Mouse (Mus musculus) bone marrow macrophage, adult 2 months (primary cell): ENCODE measurements around the gene Olfr521. TPM values are rescaled to one million over a fixed set of nuclear protein-coding genes. Genes with fewer than 3 reads are reported as not detected.
"Not testable (repeated sequence)": the region's sequence is repeated elsewhere in the genome, so short reads cannot be mapped to it uniquely, and the experiment has no call there.

Source experiments
- H3K27ac ChIP-seq: 2 replicates; pipeline ENCODE4 v1.5.1; 2012; ENCODE audit warnings: low read depth, low read length; ENCODE audit not compliant: insufficient read depth
- H3K4me1 ChIP-seq: 2 replicates; pipeline ENCODE4 v1.6.1; 2012; ENCODE audit warnings: low read length; ENCODE audit not compliant: control insufficient read depth, insufficient read depth
- H3K4me3 ChIP-seq: 2 replicates; pipeline ENCODE4 v1.5.1; 2012; ENCODE audit warnings: mild to moderate bottlenecking, low read length, moderate library complexity; ENCODE audit not compliant: insufficient read depth
- CTCF ChIP-seq: IDR thresholded peaks from 2 replicates; pipeline ENCODE4 v1.5.1; 2012; ENCODE audit warnings: low read depth, mild to moderate bottlenecking, low read length, moderate library complexity
- POLR2A ChIP-seq: IDR thresholded peaks from 2 replicates; pipeline ENCODE4 v1.6.1; 2012; ENCODE audit warnings: mild to moderate bottlenecking, low read depth, low read length, borderline replicate concordance
- polyA plus RNA-seq: library from polyadenylated mRNA; stranded (reverse); fragments of >200 nt; gene quantifications from 2 replicates; pipeline ENCODE4 v1.2.4, GENCODE M21; 2012; ENCODE audit not compliant: missing spikeins, insufficient read depth, insufficient read length

The Olfr521 gene
- polyA plus RNA-seq, 1 experiment: not detected

DNA sequence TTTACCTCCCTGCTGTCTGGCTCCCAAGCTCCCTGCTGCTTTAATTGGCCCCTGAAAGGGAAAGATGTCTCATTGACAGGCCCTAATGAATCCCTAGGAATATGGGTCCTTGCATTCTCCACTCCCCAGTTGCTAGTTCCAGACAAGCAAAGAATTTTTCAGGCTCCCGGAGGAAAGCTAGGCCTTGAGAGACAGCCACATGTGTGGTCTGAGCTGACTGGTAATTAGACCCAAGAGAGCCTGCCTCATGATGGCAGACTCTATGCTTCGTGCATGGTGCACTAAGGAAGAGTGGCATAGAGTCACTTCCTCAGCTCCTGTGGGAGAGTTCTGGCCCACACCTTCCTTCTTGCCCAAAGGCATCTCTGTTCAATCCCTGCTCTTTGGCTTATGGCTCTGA, 24.6 kb downstream of the Olfr521 start:
- H3K4me3 ChIP-seq: no peak overlapping the region
- TF ChIP-seq POLR2A (no peak), CTCF (no peak)
- no peak overlapping the region for H3K27ac ChIP-seq
- H3K4me1 ChIP-seq: no peaks in the 10 kb centered on the region

- H3K27ac ChIP-seq: no peak overlapping the region
- H3K4me1 ChIP-seq: no peaks in the 10 kb centered on the region
- H3K4me3 ChIP-seq: no peak overlapping the region
- no peak for TF ChIP-seq CTCF
- no peak for TF ChIP-seq POLR2A
These were observed 25.3 kb downstream of the Olfr521 start for GRCm38 (mm10) chr7:99788563-99788962.

GRCm38 (mm10) chr7:99790816-99791215, 27.5 kb downstream of the Olfr521 start:
- Histone ChIP-seq H3K27ac (no peak overlapping the region), H3K4me1 (peaks cover 15% of the 10 kb centered on the region), H3K4me3 (no peak overlapping the region)
- TF ChIP-seq POLR2A: no peak
- no peak for TF ChIP-seq CTCF

GRCm38 (mm10) chr7:99794096-99794495, 30.8 kb downstream of the Olfr521 start:
- H3K4me3 ChIP-seq: no peak overlapping the region
- H3K4me1 ChIP-seq: peaks cover 19% of the 10 kb centered on the region
- no peak for TF ChIP-seq CTCF
- no peak for TF ChIP-seq POLR2A
- no peak overlapping the region for H3K27ac ChIP-seq

- H3K4me1 ChIP-seq: peaks cover 19% of the 10 kb centered on the region
- TF ChIP-seq CTCF: no peak
- no peak for TF ChIP-seq POLR2A
- H3K27ac ChIP-seq: no peak overlapping the region
- no peak overlapping the region for H3K4me3 ChIP-seq
These were observed 32.1 kb downstream of the Olfr521 start for GRCm38 (mm10) chr7:99795192-99795981.

DNA sequence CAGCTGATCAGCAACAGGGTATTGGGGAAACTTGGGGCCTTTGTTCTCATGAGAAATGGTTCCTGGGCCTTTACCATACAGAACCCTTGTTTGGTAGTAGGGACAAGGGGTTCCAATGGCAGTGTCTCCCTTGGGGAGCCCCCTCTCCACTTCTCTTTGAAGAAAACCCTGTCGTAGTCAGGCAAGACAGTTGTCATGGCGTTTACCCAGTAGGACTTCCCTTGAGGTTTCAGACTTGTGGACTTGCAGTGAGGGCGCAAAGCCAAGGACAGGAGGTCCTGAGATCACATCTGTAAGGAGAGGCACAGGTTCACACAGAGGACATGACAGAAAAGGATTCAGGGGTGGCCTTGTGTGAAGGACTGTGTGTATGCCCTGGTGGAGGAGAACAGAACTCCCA, 33.2 kb downstream of the Olfr521 start:
- H3K4me1 ChIP-seq: peaks cover 19% of the 10 kb centered on the region

GRCm38 (mm10) chr7:99797261-99797660, 34.0 kb downstream of the Olfr521 start:
- peaks cover 19% of the 10 kb centered on the region for H3K4me1 ChIP-seq
- H3K4me3 ChIP-seq: no peak overlapping the region
- TF ChIP-seq CTCF (no peak), POLR2A (no peak)
- H3K27ac ChIP-seq: no peak overlapping the region

More for the DNA sequence above, 33.2 kb downstream of the Olfr521 start:
- Histone ChIP-seq H3K4me3 (no peak overlapping the region), H3K27ac (no peak overlapping the region)
- TF ChIP-seq POLR2A (no peak), CTCF (no peak)

GRCm38 (mm10) chr7:99797911-99798647, 34.8 kb downstream of the Olfr521 start:
- no peak overlapping the region for H3K27ac ChIP-seq
- peaks cover 19% of the 10 kb centered on the region for H3K4me1 ChIP-seq
- TF ChIP-seq CTCF (no peak), POLR2A (no peak)
- no peak overlapping the region for H3K4me3 ChIP-seq

- Histone ChIP-seq H3K4me1 (peaks cover 14% of the 10 kb centered on the region), H3K4me3 (no peak overlapping the region), H3K27ac (no peak overlapping the region)
- TF ChIP-seq POLR2A (no peak), CTCF (no peak)
These were observed 35.8 kb downstream of the Olfr521 start for GRCm38 (mm10) chr7:99799118-99799517.

GRCm38 (mm10) chr7:99803535-99803934, 40.2 kb downstream of the Olfr521 start:
- H3K4me1 ChIP-seq: no peaks in the 10 kb centered on the region
- no peak for TF ChIP-seq CTCF
- TF ChIP-seq POLR2A: no peak
- no peak overlapping the region for H3K4me3 ChIP-seq
- no peak overlapping the region for H3K27ac ChIP-seq

- H3K4me3 ChIP-seq, H3K27ac ChIP-seq, H3K4me1 ChIP-seq: not testable (repeated sequence)
These were observed 40.7 kb downstream of the Olfr521 start for GRCm38 (mm10) chr7:99804033-99804432.
